Mouse (Mus musculus) kidney, adult 10 weeks (tissue): ENCODE data around the gene Adgrg3. TPM values are rescaled to one million over a fixed set of nuclear protein-coding genes. Genes with fewer than 3 reads are reported as not detected.

Source experiments
- polyA plus RNA-seq: library from polyadenylated mRNA; stranded (reverse); fragments of 350-450 nt; fragmentation: Illumina TruSeq; extraction: RNeasy Lipid Tissue Mini Kit (QIAGEN cat#74804); gene quantifications from one replicate; pipeline ENCODE4 v1.2.3, GENCODE M21; 2014; ENCODE audit warnings: low read depth, low replicate concordance

Gene Adgrg3
- polyA plus RNA-seq: 0.73 TPM

DNA sequence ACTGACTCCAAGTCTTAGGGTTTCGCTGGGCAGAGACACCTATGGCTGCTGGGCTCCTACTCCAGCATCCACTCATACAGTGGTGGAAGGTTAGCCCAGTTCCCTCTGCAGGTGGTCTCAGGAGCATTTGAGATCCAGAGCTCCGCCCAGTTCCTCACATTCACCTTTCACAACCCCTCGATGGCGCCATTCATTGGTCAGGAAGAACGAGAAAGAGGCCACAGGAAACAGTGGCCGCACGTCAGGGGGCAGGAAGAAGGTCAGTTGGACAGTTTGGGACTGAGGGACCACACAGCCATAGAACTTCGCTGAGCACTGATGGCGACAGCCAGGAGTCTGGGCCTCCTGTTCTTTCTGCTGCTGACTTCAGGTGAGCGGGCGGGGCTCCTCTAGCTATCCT is at the start of gene Adgrg3:
TSS of gene Adgrg3 (plus strand) at position 242 of the 400 bp plus-strand sequence.

DNA sequence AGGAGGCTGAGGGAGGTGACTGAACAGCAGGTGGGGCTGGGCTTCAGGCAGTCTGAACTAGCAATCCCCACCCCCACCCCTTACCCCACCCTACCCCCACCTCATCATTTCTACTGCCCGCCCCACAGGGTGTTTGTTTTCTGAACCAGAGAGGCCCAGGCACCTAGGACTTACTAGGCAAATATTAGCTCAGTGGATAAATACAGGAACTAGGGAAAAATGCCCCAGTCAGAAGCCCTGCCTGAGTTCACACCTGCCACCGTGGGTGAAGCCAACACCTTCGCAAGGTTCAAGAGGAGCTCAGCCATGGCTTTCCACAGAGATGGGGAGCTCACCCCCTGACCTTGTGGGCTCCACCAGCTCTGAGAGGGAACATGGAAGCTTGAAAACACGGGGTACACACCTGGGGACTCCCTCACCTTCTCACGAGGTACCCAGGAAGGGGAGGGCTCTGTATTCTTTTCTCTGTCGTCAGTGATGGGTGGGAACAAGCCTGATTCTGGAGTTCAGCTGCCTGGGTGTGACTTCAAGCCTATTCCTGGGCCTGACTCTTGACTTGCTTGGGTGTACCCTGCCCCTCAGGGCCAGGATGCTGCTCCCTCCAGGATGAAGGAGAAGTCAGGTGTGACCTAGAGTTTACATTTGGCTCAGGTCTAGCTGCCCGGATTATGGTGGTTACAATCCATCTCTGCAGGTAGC is 42.9 kb upstream of the Adgrg3 start, which contains the start of gene Adgrg1:
TSS of gene Adgrg1 (plus strand) at position 285 of the 699 bp plus-strand sequence.

DNA sequence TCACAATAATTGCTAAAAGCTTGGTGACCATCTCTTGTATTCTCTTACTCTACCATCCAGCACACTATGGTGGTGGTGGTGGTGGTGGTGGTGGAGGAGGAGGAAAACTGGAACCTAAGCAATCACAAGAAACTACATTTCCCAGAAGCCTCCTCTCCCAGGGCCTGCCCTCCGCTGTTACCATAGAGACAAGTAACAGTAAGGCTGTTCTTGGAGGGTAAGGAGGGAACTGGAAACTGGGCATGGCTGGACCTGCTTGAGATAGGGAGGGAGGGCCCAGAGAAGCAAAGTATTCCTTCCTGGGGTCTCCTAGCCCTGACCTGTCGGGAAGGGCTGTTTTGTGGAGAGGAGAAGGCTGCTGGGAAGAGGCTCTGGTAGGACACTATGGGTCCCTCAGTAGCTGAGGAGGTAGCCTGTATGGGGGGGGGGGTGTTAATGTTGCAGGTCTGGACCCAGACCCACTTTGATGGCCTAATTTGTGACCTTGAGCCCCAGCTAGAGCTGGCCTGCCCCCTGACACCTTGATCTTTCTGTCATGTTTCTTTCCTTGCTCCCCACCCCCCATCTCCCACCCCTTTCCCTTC is 37.5 kb downstream of the Adgrg3 start, which contains the start of gene Drc7:
TSS of gene Drc7 (plus strand) at position 177 of the 584 bp plus-strand sequence.

DNA sequence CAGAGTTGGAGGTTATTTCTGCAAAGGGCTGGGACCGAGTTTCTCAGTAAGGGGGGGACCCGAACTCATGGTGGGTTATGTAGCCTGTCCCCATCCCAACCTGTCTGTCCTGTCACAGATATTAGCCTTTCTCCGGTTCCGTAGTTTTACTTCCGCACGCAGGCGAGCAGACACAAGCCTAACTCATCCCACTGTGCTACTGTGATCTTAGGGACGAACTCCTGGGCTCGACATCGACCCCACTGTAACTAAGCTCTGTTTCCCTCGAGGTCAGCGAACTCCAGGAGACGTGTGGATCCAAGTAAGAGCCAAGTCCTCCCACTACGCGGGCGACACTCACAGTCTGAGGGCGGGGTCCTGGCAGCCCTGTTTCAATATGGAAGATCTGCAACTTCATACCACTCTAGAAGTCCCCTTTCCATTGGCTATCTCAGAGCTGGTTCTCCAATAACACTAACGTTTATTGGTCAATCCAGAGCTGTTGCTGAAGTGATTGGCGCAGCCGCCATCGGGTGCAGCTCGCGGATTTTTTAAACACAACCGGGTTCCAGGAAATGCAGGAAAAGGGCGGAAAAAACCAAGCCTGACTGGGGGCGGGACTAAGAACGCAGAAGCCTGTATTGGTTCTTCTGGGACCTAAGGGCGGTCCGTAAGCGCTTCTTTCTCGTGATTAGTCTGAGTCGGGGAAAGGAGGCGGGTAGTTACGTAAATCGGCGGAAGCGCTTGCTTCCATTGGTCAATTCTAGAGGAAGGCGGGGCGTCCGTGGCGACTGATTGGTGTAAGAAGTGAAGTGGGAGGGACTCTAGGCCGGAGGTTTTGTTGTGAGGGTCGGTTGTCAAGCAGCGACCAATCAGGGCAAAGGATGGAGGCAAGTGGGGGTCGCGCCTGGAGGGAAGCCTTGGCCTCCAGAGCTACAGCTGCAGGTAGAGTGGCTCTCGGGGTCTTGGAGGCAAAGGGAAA is 63.2 kb downstream of the Adgrg3 start, which contains the start of gene Katnb1:
TSS of gene Katnb1 (plus strand) at position 806 of the 961 bp plus-strand sequence.

Other genes with a start within 250 kb of the Adgrg3 start
- 2.9 TPM for gene Cx3cl1, start 245.7 kb upstream of the Adgrg3 start, polyA plus RNA-seq
- gene Ccl17, start 207.2 kb upstream of the Adgrg3 start, polyA plus RNA-seq: not detected
- gene Coq9, start 179.4 kb upstream of the Adgrg3 start, polyA plus RNA-seq: 24.6 TPM
- gene Ciapin1, start 179.3 kb upstream of the Adgrg3 start, polyA plus RNA-seq: 3.2 TPM
- 4.2 TPM for gene Polr2c, start 160.2 kb upstream of the Adgrg3 start, polyA plus RNA-seq
- 0.97 TPM for gene Dok4, start 141.4 kb upstream of the Adgrg3 start, polyA plus RNA-seq
- gene Ccdc102a, start 99.6 kb upstream of the Adgrg3 start, polyA plus RNA-seq: not detected
- not detected for gene Adgrg5, start 94.0 kb upstream of the Adgrg3 start, polyA plus RNA-seq
- 10.6 TPM for gene Adgrg1, start 42.9 kb upstream of the Adgrg3 start, polyA plus RNA-seq
- gene Drc7, start 37.4 kb downstream of the Adgrg3 start, polyA plus RNA-seq: not detected
- not detected for gene Katnb1, start 63.5 kb downstream of the Adgrg3 start, polyA plus RNA-seq
- gene Kifc3, start 185.1 kb downstream of the Adgrg3 start, polyA plus RNA-seq: 1.7 TPM